Mouse (Mus musculus) retina, embryonic 14.5 days (tissue): ENCODE data around the gene Bcl2l1.
A peak's percentile ranks its signal among the peaks of the same experiment; 100 is the strongest.

ENCODE experiments used
- DNase-seq: peaks from one replicate; pipeline ENCODE4 v3.0.0-alpha.2; 2015; ENCODE audit warnings: low spot score

Bcl2l1 gene

DNA sequence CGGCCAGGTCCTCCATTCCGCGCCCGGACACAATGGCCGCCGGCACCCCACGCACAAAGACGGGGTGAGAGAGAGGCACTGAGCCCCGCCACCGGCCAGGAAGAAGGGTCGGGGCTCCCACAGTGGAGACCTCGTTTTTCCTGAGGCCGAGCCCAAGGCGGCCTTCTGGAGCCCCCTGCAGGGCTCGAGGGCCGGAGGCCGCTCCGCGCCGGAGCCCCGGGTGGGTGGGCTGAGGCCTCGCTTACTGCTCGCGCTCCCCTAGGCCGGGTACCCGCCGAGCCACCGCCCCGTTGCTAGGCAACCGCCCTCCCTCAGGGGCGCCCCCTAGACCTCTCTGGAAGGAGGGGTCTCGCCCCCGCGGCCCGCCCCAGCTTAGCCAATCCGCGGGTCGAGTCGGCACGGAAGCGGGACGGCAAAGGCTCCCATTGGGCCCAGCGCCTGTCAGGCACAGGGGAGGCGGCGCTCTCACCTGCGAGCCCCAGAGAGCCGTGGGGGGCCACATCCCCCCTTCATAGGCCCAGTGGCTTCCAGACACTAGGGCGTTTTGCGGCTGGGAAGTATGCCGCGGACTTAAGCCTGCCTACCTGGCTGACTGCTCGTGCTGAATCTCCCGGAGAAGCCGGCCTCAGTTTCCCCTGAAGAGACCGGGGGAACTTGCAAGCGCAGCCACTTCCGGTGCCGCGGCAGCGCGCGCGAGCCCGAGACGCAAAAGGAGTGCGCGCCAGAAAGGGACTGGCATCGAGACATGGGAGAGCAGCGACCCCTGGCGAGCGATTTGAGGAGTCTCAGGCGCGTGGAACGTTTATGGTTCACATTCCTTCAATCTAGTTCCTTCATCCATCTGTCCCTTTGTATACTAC, at the start of gene Bcl2l1:
Gene Bcl2l1 (minus strand): TSS at position 710 of the 860 bp plus-strand sequence.
- peak; percentile 99 for DNase-seq

DNA sequence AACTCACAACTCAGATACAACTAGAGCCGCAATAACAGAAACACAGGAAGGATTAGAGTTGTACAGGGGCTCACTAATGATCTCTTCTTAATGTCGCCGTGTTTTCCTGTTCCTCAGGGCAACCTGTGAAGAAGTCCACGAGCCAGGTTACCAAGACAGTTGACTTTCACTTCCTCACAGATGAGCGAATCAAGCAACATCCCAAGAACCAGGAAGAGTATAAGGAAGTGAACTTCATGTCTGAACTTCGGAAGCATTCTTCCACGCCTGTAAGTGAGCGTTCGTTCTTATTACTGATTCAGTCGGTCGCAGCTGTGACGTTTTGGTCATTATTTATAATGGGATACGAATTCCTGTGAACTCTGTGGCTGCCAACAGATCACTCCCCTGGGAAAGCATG, 49.4 kb upstream of the Bcl2l1 start:
- DNase-seq: no peak

DNA sequence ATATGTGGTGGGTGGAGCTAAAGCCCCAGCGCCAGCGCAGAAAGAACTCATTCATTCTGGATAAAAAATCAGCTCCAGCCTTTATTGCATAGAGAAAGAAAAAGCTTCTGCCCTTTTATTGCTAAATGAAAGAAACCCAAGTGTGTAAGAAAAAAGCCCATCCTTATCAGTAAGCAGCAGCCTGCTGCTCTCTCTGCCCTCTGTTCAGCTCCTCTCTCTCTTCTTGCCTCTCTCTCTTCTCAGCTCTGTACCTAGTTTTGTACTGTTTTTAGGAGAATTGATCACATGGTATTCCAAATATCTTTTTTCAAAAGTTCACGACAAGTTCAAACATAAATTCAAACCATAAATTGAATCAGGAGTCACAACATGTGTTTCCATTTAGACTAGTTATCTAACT, 46.7 kb upstream of the Bcl2l1 start:
- DNase-seq: no peak

DNA sequence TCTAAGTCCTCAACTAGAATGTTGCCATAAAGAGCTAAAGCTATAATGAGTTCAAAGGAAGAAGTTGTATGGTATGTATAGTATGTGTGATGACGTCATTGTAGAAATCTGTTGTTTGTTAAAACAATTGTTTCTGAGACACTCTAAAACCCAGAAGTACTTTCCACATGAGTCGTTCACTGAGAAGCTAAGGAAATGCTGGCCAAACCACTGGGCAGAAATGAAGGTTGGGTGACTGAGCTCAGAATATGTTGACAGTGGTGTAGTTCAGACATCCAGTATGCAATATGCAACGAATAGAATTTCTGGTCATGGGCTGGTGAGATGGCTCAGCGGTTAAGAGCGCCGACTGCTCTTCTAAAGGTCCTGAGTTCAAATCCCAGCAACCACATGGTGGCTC, 31.8 kb upstream of the Bcl2l1 start:
- DNase-seq: no peak

DNA sequence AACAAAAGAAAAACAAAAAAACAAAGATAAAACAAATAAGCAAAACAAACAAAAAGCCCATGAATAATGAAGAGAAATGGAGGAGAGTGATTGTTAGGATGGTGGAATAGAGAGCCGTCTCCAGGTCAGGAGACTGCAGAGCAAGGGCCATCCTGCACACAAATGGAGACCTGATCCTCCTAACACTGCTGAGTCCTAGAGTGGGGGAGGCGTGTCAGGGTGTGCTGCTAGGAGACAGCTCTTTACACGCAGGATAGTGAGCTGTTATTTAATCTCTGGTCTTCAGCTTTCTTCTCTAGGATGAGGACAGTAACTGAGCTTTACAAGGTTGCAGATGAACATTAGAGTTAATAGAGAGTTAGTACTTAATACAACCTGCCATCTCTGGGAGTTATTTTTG, 31.1 kb upstream of the Bcl2l1 start:
- no peak for DNase-seq

DNA sequence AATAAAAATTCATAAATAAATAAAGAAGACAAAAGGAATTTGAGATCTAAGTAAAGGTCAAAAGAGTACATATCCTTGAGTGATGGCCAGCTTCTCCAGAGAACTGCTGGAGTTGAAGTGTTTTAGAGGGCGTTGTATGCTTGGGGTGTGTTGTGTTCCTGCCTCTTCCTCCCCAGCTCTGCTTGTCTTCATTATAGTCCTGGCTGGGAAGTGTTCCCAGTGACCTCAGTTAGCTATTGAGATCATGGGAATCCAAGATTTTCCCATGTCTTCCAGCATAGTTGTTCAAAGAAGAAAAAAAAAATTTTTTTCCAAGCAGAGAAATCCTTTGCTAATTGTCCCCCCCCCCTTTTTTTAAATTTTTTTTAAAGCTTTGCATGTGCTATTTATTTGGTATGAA, 30.4 kb upstream of the Bcl2l1 start:
- no peak for DNase-seq

DNA sequence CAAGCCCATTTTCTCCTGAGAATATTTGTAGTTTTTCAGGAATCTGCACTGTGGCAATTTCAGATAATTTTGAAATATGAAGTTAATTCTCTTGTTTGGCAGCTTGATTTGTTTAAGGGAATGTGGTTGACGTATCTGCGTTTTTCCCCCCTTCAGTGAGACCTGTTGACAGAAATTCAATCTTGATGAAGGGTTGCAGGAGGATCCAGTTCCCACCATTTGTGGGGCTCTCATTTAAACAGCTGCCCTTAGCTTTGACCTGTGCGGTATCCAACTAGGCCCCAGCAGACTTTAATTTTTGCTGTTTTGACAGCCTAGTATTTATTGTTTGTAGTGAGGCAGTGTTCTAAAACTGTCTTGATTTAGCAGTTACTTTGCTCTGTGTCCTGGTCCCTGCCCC, 28.0 kb upstream of the Bcl2l1 start:
- no peak for DNase-seq

DNA sequence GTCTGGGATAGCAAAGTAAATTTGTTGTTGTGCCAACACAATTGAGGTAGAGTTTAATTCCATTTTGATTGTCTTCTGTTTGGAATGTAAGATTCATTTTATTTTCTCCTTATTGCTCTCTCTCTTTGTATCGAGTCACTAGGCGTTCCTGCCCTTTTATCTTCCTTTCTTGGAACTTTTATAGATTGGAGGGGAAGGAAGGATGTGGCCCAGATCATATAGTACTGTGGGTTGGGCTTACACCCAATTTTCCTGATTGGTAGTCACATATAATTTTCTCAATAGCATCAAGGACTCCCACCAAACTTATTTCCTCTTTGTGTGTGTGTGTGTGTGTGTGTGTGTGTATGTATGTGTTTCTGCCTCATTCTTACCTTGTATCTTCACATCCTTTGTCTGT, 16.9 kb upstream of the Bcl2l1 start:
- no peak for DNase-seq

DNA sequence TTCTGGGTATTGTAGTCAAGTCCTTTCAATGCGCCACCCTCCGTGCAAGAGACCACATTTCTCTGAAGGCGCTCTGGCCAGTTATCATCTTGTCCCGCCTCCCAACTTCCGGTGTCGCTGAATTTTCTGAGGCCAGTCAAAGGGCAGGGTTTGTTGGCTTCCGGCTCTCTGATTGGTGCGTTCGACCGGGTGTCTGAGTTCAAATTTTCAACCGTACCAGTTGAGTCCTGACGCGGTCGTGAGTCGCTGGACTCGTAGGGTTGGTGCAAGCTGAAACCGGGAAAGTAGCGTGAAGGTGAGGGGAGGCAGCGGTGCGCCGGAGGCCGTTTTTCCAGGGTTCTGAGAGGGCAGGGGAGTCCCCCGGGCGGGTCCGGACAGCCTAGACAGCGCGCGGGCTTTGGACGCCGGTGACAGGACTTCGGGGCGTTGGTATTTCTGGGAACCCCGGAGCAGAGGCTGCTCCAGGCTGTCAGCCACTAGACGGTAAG, 16.3 kb upstream of the Bcl2l1 start, which contains the start of gene Tpx2:
Gene Tpx2 (plus strand): TSS at position 150 of the 488 bp plus-strand sequence.
- DNase-seq: peak; percentile 99

DNA sequence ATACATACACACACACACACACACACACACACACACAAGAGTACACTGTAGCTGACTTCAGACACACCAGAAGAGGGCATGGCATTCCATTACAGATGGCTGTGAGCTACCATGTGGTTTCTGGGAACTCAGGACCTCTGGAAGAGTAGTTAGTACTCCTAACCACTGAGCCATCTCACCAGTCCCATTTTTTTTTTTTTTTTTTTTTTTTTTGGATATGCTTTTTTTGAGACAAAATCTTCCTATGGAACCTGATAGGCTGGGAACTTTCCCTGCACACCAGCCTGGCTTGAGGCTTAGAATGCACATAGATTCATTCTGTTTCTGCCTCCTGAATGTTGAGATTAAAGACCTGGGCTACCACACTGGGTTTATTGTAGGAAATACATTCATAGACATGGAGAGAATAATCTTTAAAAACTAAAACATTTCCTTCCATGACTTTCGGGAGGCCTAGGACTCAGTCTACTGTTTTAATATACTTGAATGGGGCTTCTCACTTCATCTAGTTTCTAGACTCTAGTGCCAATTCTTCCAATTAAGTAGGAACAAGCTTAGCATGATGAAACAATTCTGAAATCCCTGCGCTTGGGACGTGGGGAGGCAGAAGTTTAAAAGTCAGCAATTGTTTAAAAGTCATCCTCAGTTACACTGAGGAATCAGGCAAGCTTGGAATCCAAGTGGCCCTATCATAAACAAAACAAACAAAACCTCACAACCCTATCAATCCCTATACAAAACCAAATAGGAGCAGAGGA, 15.7 kb upstream of the Bcl2l1 start:
- DNase-seq: no peak

DNA sequence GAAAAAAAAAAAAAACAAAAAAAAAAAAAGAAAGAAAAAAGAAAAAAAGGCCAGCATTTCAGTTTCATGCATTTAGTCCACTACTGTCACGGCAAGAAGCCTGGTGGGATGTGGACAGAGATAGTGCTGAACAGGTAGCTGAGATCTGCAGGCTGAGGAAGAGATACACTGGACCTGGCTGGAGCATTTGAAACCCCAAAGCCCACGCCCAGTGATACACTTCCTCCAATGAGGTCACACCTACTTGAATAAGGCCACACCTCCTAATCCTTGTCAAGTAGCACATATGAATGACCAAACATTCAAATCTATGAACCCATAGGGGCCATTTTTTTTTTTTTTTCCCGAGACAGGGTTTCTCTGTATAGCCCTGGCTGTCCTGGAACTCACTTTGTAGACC, 11.2 kb upstream of the Bcl2l1 start:
- DNase-seq: no peak

DNA sequence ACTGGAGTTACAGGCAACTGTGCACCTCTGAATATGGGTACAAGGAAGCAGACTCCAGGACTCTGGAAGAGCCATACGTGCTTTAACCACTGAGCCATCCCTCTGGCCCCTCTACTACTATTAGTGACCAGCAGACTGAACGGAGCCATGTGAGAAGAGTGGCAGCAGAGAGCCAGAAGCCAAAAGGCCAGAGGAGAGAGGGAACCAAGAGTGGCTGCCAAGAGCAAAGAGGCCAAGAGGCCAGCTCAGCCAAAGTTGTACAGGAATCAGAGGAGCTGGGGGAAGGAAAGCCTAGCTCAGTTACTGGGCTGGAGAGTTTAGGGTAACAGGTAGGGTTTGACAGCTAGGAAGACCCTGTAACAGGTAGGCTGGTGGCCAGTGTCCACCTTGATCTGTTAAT, 7.7 kb upstream of the Bcl2l1 start:
- DNase-seq: no peak

DNA sequence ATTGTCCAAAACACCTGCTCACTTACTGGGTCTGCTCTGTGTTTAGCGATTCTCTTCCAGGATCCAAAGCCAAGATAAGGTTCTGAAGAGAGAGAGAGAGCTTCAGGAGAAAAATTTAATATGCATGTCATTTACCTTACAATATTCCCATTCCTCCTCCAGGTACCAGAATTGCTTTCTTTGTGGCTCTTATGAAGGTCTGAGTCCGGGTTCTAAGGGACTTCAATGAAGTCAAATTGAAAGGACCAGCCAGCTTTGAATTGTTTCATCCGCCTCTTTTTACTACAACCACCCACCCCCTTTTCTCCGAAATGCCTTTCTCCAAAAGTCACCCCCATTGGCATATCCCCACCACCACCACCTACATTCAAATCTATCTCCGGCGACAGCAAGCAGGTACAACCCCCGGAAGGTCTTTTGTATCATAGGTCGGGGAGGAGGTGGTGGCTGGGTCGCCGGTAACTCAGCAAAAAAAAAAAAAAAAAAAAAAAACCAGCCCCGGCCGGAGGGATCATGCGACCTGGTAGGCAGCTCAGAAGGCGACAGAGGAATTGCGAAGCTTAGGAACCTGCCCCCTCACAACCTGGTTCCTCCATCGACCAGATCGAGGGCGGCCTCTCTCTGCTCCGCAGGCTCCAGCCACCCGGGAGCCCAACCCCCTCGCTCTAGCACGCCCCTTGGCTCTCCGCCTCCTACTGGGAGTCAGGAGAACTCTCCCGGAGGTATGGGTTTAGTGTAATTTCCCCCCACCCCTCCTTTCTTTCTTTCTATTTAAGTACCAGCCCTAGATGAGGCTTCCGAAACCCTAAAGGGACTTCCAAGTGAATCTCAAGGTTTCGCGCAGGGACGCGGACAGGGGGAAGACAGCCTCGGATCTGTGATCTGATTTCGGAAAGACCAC, 1.3 kb downstream of the Bcl2l1 start:
- DNase-seq: peak; percentile 87

DNA sequence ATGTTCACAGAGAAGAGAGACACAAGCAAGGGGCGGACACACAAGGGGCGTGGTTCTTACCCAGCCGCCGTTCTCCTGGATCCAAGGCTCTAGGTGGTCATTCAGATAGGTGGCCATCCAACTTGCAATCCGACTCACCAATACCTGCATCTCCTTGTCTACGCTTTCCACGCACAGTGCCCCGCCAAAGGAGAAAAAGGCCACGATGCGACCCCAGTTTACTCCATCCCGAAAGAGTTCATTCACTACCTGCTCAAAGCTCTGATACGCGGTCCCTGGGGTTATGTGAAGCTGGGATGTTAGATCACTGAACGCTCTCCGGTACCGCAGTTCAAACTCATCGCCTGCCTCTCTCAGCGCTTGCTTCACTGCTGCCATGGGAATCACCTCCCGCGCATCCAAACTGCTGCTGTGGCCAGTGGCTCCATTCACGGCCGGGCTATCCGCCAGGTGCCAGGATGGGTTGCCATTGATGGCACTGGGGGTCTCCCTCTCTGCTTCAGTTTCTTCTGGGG, 2.1 kb downstream of the Bcl2l1 start:
- no peak for DNase-seq

DNA sequence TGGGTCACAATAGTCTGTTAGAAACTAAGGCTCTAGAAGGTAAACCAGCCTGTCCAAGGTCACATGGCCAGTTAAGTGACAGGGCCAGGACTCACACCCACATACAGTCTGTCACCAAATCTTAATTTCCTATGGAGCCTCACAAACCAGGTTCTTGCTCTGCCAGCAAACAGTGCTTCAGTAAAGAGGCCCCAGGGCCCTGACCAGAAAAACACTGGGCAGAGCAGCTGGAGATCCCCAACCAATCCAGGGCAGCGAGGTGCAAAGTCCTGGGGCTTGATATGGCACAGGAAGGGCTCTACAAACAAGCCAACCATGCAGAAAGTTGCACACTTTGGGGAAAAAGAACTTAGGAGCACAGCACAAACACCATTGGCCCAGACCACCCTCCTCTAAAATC, 3.0 kb downstream of the Bcl2l1 start:
- no peak for DNase-seq

DNA sequence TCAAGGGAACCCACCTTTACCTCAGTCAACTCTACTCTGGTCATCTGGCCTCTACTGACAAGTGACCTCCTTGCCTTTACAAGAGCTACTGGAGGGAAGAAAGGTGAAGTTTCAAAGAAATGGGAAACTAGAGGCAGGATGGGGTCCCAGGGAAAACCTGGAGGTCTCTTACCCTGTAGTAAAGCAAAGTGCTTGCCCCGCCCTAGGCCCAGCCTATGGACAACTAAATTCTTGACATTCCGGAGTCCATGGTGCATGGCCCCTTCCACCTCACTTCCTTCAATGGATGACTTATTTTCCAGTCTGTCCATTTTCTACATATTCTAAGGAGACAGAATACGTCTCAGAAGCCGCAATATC, 3.5 kb downstream of the Bcl2l1 start:
- no peak for DNase-seq

DNA sequence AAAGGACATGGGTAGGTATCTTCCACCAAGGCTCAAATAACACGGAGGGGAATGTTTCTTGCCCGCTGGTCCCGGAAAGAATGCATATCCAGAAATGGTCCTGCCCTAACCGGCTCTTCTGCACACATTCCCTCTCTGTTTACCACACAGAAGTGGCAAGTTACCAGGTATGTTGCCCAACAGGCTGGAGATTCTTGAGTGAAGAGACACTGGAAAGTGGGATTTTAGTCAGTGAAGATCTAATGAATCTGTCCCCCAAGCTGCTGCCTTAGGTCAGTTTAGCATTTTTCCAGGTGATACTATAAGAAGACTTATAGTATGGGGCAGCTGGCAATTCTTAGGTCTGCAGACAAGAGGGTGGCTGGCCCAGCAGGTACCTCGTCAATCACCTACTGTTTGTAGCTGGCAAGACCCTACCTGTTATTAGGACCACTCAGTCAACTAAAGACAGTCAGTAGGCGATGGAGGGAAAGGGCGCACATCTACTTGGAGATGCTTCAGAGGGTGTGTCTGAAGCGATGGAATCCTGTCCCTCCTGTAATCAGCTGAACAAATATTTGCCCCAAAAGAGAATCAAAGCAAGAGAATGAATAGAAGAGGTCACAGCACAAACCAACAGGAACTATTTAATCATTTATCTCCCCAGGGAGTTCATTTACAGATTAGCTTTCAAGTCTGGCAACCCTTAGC, 4.1 kb downstream of the Bcl2l1 start:
- DNase-seq: no peak

DNA sequence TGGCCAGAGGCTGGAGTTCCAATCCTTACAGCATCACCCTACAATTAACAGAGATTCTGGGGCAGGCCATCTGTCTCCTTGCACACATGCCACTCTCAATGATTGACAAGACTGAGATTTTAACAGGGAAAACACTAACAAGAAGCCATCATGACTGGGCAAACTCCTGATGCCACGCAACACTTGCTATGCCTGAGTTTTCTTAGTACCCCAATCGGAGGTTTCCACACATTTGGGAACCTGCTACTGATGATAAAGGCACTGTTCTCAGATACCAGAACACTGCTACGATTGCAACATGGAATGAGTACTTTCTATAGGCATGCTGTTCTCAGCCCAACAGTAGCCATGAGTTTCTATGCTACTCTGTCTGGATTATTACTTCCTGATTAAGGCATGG, 5.0 kb downstream of the Bcl2l1 start:
- no peak for DNase-seq

DNA sequence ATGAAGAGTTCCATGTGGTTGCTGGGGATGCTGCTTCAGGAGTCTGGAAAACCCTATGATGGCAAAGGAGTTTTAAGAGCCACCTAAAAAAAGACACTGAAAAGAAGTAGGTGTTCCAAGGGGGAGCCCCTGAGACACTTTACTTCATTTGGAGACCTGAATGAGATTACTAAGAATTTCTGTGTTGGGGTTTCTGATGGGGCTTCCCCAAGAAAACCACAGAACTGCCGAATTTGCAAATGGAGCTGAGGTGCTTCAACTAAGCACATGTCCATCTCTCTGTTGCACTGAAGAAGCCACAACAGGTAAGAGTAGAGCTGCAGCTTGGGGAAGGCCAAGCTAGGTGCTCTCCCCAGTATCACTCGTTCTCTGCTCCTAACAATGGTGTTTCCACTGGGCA, 5.8 kb downstream of the Bcl2l1 start:
- no peak for DNase-seq

DNA sequence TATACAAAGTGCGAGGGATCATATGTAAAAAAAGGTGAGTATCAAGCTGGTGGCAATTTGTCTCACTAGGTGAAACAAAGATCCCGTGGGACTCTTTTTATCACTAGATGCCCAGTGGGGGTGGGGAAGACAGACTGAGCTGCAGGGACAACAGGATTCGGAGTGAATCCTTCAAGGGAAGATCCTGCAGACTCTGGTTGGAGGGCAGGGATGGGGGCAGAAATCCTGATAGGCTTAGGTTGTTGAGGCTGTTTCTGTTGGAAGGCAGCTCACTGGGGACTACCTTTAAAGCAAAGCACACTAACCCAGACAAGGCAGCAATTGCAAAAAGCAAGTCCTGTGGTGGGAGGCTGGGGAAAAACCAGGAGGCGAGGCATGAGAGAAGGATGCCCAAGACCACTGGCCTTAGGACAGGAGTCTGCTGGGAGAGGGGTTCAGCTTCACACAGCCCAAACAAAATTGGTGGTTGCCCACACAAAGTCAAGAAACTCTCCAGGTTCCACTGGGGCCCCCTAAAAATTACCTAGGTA, 6.3 kb downstream of the Bcl2l1 start:
- no peak for DNase-seq
